Mouse (Mus musculus): Measurements from ENCODE around the gene 4933425L06Rik.

The 4933425L06Rik gene

DNA sequence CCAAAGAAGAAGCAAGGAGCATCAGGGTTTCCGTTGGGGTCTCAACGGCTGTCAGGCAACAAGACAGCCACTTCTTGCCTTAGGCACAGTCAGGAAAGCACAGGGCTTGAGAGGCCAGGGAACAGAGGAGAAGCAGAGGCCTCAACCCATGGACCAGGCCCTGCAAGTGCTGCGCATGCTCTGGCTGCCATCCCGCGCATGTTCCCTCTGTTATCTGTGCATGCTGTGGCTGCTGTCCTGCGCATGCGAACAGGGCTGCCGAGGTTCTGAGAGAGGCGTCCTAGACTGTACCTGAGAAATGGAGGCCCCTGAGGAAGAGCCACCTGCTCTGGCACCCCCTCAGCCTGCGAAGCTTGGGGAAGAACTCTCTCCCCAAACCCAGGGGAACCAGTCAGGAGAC, at the start of gene 4933425L06Rik:
Gene 4933425L06Rik (plus strand): TSS at position 261 of the 400 bp plus-strand sequence.
- DNase-seq (ENCODE audit: low spot score): no peak

DNA sequence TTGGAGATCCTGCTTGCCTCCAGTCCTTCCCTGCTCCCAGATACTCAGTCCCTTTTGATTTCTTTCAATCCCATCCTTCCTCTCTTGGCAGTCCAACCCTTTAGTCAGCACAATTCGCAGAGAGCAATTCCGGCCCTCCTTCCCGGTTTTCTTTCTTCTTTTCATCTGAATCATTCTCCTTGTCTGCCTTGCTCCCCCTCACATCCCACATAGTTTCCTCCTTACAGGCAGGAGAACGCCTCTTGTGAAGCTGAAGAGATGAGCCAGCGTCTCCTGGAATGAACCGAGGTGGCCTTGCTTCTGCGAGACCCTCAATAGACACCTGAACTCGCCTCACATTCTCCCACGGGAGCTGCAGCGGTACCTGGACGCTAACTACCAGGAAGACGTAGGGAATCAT, 44.1 kb upstream of the 4933425L06Rik start:
- DNase-seq (ENCODE audit: low spot score): no peak

DNA sequence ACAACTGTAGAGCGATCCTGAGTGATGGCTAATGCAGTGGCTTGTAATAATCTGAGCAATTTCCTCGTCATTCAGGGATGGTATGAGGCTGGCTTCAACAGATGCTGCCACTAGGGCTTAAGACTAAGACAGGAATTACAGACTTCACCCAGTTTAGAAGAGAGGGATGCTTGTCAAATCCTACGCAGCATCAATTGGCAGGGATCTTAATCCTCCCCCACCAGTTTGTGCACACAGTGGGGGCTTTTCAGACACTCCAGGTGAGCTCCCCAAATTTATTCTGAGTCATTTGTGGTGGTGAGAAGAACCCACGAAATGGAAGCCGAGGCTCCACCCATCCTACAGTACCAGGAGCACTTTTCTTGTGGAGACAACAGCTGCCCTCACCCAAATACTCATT, 43.6 kb upstream of the 4933425L06Rik start:
- no peak for DNase-seq (ENCODE audit: low spot score)

DNA sequence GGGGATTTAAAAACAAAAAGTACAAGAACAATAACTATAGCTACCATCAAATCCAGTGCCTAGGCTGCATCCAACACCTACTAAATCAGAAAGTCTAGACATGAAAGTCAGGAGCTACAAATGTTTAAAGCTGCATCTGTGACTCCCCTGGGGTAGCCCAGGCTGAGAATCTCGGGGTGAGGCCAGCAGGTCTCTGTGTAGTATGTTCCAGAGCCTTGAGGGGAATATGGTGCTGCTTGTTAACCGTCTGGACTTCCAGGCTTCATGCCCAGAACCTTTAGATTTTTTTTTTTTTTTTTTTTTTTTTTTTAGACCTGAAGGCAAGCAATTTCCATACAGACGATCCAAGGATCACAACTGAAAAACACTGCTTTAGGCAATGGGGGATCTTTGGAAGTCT, 38.0 kb upstream of the 4933425L06Rik start:
- no peak for DNase-seq (ENCODE audit: low spot score)

DNA sequence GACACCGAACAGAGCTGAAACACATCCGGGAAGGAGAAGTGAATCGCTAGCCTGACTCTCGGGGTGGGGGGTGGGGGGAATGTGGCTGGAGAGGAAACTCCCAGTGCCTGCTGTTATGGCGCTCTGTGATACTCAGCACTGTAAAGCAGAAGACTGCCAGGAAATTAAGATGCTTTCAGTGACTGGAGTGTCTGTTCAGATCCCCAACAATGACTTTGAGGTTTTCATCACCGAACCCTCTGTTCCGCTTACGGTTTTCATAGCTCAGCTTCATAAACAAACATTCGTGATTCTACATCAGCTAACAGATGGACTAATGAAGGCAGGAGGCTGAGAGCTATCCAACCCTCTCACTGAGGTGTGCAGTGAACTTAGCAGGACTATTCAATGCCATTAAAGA, 34.5 kb upstream of the 4933425L06Rik start:
- no peak for DNase-seq (ENCODE audit: low spot score)

DNA sequence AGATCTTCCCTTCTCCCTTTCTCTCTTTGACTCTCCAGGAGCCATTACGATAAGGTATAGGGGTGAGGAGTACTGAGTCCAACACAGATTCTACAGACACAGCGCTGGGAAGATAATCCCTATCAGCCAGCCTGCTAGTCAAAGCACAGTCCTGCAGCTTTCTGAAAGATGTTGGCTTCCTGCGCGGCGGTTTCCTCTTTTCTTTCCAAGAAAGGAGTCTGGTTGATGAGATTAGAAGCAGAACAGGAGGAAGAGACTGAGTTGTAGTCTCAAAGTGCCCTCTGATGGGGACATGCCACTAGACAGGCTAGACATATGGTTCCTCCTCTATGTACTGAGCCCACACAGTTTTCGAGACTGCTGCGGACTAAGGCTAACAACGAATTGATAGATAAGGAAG, 33.3 kb upstream of the 4933425L06Rik start:
- no peak for DNase-seq (ENCODE audit: low spot score)

DNA sequence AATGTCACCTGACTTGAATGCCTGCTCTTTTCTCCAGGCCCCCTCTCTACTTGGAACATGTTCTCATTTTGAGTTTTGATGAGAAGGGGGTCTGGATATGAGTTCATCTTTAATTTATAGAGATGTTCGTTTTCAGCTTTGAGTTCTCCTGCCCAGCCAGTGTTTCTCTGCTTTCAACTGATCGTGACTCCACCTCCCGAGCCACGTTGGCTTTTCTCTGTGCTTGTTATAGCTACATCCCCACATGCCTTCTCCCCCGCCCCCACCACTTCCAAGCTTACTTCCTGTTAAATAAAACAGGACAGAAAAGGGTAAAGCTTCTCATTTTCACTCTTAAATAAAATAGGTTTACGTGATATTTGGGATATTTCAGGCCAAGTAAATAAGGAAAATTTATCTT, 30.5 kb upstream of the 4933425L06Rik start:
- DNase-seq (ENCODE audit: low spot score): no peak

DNA sequence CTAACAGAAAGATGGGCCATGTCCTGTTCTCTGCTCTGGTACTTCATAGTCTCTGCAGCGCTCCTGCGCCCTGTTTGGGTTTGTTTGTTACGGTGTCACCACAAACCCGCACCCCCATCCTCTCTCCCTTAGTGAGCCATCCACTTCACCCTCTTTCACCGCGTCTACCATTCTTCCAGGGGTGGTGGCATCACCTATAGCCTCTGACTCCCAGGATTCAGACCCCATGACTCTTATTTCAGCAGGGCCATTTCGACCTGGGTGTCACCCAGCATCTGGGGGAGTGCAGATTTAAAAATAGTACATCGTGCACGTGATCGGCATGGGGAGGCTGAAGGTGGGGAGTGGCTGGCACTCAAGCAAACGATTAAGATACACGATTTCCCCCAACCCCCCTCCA, 28.3 kb upstream of the 4933425L06Rik start:
- peak; percentile 26 for DNase-seq (ENCODE audit: low spot score)

DNA sequence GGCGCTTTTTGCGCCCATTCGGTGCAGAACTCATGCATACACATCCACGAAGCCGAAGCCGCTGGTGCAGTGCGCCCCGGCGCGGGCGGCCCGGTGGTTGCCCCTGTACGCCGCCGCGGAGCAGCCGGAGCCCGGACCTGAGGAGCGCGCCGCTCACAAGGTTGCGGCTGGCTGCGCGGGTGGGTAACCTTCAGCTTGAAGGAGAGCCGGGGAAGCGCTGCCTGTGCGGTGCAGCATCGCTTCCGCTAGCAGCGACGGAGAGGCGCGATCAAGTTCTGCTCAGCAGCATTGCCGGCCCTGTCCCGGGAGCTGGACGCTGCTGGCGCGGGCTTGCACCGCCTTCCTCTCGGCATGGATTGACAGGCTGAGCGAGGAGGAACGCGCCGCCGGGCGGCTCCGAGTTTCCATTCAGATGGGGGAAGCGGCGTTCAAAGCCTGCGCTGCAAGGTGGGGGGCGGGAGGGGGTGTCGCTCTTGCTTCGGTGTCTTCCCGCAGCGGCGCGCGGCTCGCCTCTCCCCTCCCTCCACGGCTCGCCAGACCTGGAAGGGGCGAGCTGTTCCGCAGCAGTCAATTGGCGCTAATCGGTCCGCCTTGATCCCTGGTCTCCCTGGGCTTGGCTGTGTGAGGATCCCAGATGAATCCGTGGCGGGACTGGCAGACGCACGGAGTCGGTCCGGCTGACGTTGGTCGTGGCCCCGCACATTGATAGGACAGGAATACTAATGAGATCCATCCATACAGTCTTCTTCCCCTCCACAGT, 27.6 kb upstream of the 4933425L06Rik start, which contains the start of gene Rgs7bp:
Gene Rgs7bp (minus strand): TSS at position 750 of the 760 bp plus-strand sequence.
- DNase-seq (ENCODE audit: low spot score): peak; percentile 72

DNA sequence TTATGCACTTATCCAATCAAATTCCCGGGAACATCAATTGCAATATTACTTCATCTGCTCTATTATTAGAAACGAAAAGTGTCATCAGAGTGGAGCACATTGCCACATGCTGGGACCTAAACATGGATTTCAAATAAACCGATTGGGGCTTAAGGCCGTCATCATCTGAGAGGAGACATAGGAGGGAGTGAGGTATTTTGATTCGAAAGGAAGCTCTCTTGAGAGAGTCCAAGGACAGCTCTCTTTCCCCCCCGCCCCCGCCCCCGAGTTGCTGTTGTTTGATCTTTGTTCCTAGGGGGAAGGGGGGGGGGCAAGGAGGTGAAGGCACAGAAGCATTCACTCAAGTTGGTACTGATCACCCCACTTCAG, 27.0 kb upstream of the 4933425L06Rik start:
- no peak for DNase-seq (ENCODE audit: low spot score)

DNA sequence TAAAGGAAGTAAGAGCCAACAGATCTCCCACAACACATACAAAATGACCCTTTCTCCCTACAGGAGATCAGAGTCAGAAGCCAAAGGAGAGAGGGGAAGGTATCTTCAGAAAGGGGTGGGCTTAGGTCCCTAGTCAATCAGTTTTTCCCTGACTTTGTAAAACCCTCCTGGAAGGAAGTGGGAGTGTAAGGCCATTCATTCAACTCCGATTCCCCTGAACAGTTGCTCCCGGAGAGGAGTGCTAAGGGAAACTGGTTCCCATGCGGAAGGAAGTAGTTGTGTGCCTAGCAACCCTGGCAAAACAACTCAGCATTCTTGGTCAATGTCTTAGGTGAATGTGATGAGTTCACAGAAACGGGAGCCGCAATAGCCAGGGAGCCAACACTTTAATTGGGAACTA, 26.5 kb upstream of the 4933425L06Rik start:
- DNase-seq (ENCODE audit: low spot score): no peak

DNA sequence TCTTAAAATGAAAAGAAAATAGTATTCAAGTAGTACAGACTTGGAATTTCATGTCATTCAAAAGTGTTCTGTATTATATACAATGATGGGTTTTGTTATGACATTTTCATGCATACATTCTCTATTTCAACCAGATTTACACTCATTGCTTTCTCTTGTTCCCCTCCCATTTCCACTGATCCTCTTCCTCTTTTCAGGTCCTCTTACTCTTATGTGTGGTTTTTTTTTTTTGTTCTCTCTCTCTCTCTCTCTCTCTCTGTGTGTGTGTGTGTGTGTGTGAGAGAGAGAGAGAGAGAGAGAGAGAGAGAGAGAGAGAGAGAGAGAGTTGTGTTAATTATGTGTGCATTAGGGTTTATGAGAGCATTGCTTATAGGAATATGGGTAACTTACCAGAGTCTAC, 15.8 kb upstream of the 4933425L06Rik start:
- no peak for DNase-seq (ENCODE audit: low spot score)

DNA sequence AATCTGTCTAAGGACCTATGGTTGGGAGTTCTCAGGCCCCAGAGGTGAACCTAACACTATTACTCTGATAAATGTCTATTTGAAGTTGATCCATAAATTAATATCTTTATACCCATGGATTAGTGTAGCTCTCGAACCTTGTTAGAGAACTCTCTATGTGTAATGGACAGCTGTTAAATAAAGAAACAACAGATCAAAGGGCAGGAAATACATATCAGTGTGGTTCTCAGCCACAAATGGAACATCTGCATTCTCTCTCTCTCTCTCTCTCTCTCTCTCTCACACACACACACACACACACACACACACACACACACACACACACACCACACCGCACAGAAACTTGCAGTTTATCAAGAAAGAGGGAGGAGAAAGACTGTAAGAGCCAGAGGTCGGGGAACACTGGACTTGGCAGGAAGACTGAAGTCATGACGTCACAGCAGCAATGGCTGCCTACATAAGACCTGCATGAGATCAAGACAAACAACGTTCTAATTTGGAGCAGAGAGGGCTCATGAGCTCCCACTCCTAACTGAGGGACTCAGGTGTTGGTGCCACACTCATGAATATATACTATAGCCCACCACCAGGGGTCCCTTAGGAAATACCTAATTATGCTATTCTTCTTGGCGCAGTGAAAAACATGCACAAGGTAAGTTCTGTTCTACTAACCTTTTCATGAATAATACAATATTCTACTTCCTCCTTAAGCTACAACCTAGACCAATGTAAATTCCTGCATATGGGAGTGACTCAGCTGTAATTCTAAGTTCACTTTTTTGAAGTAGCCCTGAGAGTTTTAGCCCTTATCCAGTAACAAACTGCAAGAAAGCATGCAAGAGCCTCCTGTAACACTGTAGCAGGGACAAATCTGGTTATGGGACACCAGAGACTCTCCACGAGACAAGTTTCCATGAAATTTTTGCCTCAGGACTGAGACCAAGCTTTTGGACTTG, 14.8 kb upstream of the 4933425L06Rik start:
- no peak for DNase-seq (ENCODE audit: low spot score)

DNA sequence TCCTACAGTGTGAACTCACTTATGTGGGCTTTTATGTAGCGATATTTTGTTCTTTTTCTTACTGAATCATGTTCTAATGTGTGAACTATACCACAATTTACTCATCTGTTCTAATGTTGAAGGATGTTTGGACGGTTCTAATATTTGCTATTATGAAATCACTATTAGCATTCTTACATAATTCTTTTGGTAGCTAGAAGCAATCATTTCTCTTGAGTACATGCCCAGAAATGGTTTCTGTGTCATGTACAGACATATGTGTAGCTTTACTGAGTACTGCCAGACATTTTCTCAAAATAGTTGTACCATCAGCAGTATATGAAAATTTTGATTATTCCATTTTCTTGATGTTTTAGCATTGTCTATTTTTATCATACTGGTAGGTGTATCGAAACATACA, 7.4 kb downstream of the 4933425L06Rik start:
- DNase-seq (ENCODE audit: low spot score): no peak

DNA sequence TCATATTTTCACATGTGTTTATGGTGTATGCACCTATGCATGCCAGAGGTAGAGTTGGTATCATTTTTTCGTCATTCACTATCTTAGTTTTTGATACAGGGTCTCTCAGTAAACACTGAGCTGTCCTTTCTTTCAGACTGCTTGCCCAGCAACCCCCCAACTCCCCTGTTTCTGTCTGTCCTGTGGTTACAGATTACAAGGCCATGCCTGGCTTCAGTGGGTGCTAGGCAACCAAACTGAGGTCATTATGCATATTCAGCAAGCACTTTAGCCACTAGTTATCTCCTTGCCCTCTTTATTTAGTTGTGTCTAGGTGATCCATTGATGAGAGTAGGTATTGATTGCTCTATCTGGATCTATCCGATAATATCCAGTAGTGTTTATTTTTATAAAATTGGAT, 14.4 kb downstream of the 4933425L06Rik start:
- DNase-seq (ENCODE audit: low spot score): no peak

DNA sequence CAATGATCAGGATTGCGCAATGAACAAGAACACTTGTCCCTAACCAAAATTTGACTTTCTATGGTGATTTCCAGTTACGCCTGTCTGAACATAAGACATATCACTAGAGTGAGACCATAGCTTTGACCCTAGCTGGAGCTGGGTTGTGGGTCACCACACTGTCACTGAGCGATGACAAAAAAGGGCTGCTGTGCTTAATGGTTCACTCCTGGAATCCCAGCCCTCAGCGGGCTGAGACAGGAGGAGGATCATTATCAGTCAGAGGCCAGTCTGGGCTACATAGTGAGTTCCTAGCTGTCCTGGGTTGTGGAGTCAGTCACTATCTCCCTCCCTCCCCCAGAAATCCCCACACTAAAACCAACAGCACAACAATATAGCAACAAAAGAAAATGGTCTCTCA, 18.8 kb downstream of the 4933425L06Rik start:
- DNase-seq (ENCODE audit: low spot score): no peak

DNA sequence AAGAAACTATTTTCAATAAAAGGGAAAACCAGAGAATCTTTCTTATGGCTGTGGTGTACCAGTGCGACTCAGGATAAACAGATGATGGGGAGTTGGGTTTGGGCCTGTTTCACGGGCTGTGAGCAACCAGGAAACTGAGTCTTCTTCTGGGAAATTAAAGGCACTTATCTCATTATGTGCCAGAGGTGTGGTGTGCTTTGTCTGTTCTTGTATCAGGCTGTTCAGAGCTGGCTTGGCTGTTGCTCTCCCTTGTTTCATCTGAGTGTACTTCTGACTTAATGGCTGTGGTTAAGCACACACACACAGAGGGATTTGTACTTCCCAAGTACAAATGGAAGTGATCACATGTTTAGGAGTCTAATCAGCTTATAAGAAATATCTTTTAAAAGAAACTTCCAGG, 22.5 kb downstream of the 4933425L06Rik start:
- DNase-seq (ENCODE audit: low spot score): no peak

DNA sequence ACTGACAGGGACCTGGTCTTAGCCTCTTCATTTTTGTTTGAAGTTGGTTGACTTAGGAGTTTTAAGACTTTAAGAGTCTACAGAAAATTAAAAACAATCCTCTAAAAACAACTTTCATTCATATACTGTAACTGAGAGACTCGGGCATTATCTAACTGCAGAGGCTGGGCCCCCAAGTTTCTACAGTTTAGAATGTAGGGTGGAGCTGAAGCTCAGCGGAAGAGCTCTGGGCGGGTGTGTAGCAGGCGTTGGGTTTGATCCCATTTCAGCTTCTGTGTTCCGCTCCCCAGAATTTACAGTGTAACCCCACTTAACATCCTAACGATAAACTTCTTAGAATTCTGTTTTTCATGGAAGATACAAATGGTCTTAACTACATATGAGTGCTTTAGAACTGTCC, 29.7 kb downstream of the 4933425L06Rik start:
- no peak for DNase-seq (ENCODE audit: low spot score)

DNA sequence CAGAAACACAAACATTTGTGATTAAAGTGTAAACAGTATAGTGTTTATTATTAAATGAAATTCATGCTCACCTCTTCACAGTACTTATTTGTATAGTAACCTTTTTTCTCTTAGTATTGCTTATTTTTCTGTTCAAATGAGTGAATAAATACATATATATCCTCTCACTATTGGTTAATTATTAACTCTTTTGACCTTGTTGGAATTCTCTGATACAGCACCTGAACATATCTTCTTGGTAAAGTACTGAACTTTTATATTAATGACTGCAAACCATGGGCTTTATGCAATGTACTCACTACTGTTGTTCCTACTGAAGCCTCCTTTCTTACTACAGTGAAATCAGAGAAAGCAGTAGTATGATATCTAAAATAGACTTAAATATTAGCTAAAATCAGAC, 39.7 kb downstream of the 4933425L06Rik start:
- DNase-seq (ENCODE audit: low spot score): no peak

DNA sequence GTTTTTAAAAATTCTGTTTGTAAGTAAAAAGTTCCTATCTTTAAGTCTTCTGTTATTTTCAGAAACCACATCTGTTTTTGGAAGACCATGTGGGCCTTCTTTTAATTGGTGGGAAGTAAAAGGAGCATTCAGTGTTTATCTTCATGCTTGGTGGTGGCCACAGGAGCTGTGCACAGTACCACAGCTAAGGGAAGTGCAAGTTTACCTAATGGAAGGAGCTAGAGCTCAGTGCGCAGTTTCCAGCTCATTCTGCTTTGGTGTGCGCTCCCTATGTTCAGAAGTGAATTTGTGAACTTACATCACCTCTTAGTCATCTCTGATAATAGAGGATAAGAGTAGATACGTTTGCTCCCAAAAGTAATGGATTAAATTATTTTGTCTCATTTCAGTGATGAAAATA, 40.2 kb downstream of the 4933425L06Rik start:
- DNase-seq (ENCODE audit: low spot score): no peak

DNA sequence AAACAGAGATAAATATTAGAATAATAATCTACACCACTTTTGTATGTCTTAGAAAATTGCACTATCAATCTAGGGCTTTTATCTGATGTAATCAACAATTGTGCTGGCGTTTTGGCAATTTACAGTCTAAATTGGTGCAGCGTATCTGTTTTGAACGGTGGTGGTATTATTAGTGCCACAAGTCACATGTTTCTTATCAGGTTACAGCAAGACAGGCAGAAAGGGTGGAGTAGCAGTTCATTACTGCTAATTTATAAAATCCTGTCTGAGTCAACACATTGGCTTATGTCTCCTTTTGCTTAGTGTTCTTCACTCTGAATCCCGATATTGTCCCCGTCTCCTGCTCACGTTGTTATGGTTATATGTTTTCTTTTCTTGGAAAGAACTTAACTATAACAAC, 48.2 kb downstream of the 4933425L06Rik start:
- DNase-seq (ENCODE audit: low spot score): no peak

DNA sequence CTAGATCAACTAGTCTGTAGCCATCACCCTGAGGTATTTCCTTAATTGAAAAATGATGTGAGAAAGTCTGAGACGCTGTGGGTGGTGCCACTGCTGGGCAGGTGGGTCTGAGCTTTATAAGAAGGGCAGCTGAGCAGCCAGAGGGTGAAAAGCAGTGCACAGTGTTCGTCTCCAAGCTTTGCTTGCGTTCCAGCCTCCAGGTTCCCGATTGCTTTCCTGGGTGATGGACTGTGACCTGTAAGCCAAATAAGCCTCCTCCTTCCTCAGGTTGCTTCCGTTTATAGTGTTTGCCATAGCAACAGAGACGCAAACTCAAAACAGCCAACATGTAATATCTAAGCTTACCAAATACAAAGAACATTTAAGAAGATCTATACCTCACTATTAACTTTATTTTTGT, 50.4 kb downstream of the 4933425L06Rik start:
- no peak for DNase-seq (ENCODE audit: low spot score)

DNA sequence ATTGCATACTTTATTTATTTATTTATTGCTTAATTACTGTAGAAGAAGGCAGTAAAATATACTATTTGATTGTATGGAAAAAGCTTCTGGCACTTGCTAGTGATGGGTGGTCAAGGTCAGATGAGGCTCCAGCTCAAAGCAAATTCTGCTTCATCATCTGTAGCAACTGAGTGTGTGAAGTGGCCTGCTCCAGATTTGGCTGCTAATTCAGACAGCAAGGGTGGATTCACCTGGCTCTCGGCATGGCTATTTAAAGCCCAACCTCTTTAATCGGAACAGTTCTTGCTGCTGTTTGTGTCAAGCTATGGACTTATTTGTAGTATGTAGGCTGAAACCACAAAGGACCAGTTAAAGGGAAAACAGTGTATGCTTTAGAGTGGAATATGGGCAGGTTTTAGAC, 50.9 kb downstream of the 4933425L06Rik start:
- no peak for DNase-seq (ENCODE audit: low spot score)

Data from retina, embryonic 14.5 days (tissue).